Mouse (Mus musculus) thymus, postnatal 25 days (tissue): Measurements from ENCODE around the gene Grk3.

Source experiments
- DNase-seq: peaks from one replicate; pipeline ENCODE4 v3.0.0; 2022

Gene Grk3

DNA sequence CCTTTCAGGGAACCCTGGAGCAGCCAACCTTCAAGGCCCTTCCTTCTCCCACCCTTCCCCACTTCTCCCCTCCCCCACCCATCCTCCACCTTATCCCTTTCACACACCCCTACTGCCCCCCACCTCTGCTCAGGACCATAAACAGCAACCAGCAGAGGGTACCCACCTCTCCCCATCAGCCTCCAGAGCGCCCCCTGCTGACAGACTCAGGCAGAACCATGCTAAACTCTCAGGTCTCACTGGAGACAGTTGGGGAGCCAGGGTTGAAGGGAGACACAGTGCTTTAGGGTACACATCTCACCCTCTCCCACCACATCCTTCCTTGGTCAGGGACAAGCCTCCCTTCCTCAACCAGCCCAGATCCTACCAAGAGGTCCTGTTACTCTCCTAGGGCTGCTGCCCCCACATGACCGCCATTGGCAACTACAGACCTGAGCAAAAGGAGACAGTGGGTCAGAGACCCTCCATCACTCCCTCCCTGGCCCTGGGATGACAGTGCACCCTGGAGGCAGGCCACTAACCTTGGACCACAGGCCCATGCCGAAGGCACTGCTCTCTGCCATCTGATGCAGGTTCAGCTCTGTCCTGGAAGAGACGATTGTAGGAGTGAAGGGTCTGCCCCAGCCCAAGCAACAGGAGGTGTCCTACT lies 150.7 kb downstream of the Grk3 start:
- DNase-seq = peak; percentile 34
